Mouse (Mus musculus) stomach, embryonic 16.5 days (tissue): Measurements from ENCODE around the gene Bex4. TPM values are rescaled to one million over a fixed set of nuclear protein-coding genes. Genes with fewer than 3 reads are reported as not detected.

Experiments
- ATAC-seq: fragments of 200-750 bp; cut with Nextera tagmentation; 2 replicates; pipeline ENCODE4 v1.8.0; 2017; ENCODE audit warnings: moderate number of reproducible peaks, moderate TSS enrichment; ENCODE audit not compliant: insufficient read depth, low FRiP score
- H3K27ac ChIP-seq: fragments of 300-500 bp; sonication (generic); 2 replicates; pipeline ENCODE4 v1.5.1; 2014; ENCODE audit warnings: low read length
- H3K27me3 ChIP-seq: fragments of 300-500 bp; sonication (generic); 2 replicates; pipeline ENCODE4 v1.6.1; 2014; ENCODE audit warnings: low read length, control low read depth, mixed read lengths; ENCODE audit not compliant: control insufficient read depth, insufficient read depth
- H3K36me3 ChIP-seq: fragments of 300-500 bp; sonication (generic); 2 replicates; pipeline ENCODE4 v1.6.1; 2014; ENCODE audit warnings: low read length; ENCODE audit not compliant: control insufficient read depth, insufficient read depth
- H3K4me1 ChIP-seq: fragments of 300-500 bp; sonication (generic); 2 replicates; pipeline ENCODE4 v1.6.1; 2014; ENCODE audit warnings: low read length, control low read depth, mixed read lengths; ENCODE audit not compliant: control insufficient read depth, insufficient read depth
- H3K4me2 ChIP-seq: fragments of 300-500 bp; sonication (generic); 2 replicates; pipeline ENCODE4 v1.6.1; 2014; ENCODE audit warnings: low read depth, low read length, mixed read lengths
- H3K4me3 ChIP-seq: fragments of 300-500 bp; sonication (generic); replicated peaks from 2 replicates; pipeline ENCODE4 v1.5.1; 2014; ENCODE audit warnings: mild to moderate bottlenecking, low read length
- H3K9ac ChIP-seq: fragments of 300-500 bp; sonication (generic); 2 replicates; pipeline ENCODE4 v1.6.1; 2014; ENCODE audit warnings: low read length
- H3K9me3 ChIP-seq: fragments of 300-500 bp; sonication (generic); replicated peaks from 2 replicates; pipeline ENCODE4 v1.6.1; 2016; ENCODE audit warnings: low read length, control low read depth; ENCODE audit not compliant: control insufficient read depth
- whole genome bisulfite sequencing: fragments of 180-500 bp; shearing (Covaris S2); extraction: QIAGEN DNeasy Blood & Tissue Kit; methylation state at CpG from one replicate; pipeline ENCODE4 v1.1.7; 2014; 5-methylcytosine and 5-hydroxymethylcytosine counted together
- microRNA-seq: library from miRNA; unstranded; fragments of <30 nt; microRNA quantifications from one replicate; pipeline ENCODE4, GENCODE M21; 2016
- polyA plus RNA-seq: library from polyadenylated mRNA; unstranded; fragments of >200 nt; fragmentation: Nextera tagmentation; extraction: Ambion mirVana; gene quantifications from 2 replicates; pipeline ENCODE4 v1.2.1, GENCODE M21; 2015

The Bex4 gene
- polyA plus RNA-seq, 1 experiment from 2014 or later = 103 TPM

DNA sequence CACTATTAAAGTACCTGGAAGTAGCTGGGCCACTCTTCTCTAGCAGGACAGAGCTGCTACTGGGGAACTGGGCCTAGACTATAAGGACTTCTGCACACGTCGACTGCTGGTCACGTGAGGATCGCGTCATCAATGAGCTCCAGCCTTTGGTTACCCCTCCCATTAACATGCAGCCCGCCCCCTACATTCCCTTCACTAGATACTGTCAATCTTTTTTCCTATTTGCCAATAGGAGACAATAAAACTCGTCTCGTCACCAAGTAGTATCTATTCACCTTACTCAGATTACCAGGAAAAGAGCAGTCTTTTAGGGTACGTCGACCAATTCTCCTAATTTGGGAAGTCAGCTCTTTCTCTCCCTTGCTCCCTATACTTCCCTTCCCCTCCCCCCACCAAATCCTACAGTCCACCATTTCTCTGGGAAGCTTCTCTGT is 33.3 kb downstream of the Bex4 start, which contains the start of gene Tceal8:
TSS of gene Tceal8 (minus strand) at position 225 of the 434 bp plus-strand sequence.
- Histone ChIP-seq H3K36me3 (no peaks in the 10 kb centered on the region), H3K9ac (peak within 1 kb of the TSS; percentile 82), H3K4me3 (peak within 1 kb of the TSS; percentile 66), H3K9me3 (no peaks in the 10 kb centered on the region), H3K4me1 (no peaks in the 10 kb centered on the region), H3K4me2 (peak within 1 kb of the TSS; percentile 50), H3K27ac (peak within 1 kb of the TSS; percentile 95), H3K27me3 (no peaks in the 10 kb centered on the region)
- ATAC-seq = peak; percentile 97
- WGBS = 15% methylated on average over 10 of the region's 10 CpGs

DNA sequence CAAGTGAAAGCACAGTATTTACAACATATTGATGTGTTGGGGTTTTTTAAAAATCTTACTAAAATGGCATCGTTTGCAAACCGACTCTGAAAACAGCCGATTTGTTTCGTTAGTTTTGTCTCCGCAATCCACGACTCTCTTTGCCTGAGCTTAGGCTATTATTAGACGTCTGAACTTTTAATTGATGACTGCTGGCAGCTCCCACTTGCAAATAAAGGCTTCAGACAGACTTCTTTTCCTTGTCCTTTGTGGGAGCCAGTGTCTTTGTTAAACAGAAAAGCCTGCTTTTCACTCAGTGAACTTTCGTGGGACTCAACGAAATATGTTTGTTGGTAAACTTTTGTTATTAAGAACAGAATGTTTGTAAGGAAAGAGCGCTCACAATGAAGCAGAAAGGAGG is 34.0 kb downstream of the Bex4 start:
- Histone ChIP-seq H3K9ac (peak overlapping the region; percentile 37), H3K4me1 (no peaks in the 10 kb centered on the region), H3K27ac (no peak overlapping the region; the same call in 1 of the 2 replicates), H3K4me2 (peak overlapping the region; percentile 49), H3K27me3 (no peaks in the 10 kb centered on the region), H3K9me3 (no peaks in the 10 kb centered on the region), H3K4me3 (peak overlapping the region; percentile 66), H3K36me3 (no peaks in the 10 kb centered on the region)
- WGBS = 25% methylated on average over 10 of the region's 10 CpGs
- ATAC-seq = no peak

DNA sequence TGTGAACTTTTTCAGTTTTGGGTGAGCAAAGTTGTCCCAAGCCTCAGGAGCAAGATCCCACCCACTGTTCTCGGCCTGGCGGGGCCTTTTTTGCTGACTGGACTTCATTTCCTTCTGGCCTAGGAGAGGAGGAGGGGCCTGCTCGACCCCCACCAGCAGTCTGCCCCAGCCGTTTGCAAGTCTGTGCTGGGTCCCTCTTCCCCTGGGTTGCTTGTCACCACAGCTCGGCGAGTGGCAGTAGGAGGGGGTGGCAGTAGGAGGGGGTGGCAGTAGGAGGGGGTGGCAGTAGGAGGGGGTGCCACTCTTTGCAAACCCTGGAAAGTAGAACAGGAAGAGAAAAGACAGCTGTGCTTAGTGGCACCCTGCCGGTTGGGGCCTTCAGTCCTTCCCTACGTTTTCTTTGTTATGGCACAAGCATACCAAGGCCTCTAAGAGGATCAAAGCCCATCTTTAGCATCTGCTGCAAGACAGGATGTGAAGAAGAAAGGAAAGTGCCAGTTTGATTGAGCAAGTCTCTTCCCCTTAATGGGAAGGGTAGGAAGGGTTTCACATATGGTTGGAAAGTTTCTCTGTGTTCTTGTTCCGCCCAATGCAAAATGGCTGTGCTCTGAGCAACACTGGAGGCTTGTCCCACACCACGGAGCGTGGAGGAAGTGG is 42.2 kb downstream of the Bex4 start:
- H3K36me3 ChIP-seq = no peaks in the 10 kb centered on the region
- no peak overlapping the region for H3K9ac ChIP-seq
- 31% methylated on average over 11 of the region's 11 CpGs for WGBS
- ATAC-seq = no peak
- H3K27me3 ChIP-seq = no peaks in the 10 kb centered on the region
- no peaks in the 10 kb centered on the region for H3K4me1 ChIP-seq
- H3K27ac ChIP-seq = no peak overlapping the region
- H3K4me2 ChIP-seq = no peak overlapping the region
- no peak overlapping the region for H3K4me3 ChIP-seq
- H3K9me3 ChIP-seq = no peaks in the 10 kb centered on the region

DNA sequence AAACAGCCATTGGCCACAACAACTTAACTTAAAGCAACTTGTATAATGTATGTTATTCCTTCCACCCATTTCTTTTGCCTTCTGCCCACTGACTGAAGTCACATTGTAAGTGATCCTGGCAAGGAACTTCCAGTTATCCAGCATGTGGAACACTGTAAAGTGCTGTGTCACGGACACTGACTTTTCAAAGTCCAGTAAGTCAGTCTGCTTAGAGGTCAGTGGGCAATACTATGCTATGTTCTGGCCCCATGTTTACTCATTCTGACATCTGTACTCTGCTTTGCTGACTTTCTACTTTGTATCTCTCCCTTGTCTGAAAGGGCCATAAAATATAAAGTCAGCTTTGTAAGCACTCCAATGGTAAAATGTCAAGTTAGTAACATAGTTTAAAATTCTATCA is 44.3 kb downstream of the Bex4 start:
- ATAC-seq = no peak
- Histone ChIP-seq H3K4me1 (no peaks in the 10 kb centered on the region), H3K27ac (no peak overlapping the region), H3K27me3 (no peaks in the 10 kb centered on the region), H3K4me2 (no peak overlapping the region), H3K9ac (no peak overlapping the region), H3K36me3 (no peaks in the 10 kb centered on the region), H3K4me3 (no peak overlapping the region), H3K9me3 (no peaks in the 10 kb centered on the region)
- 73% methylated on average over 1 of the region's 1 CpGs for WGBS

Small RNA genes lying within 50 kb of the gene (microRNA-seq; reads per million reads assigned to microRNA genes)
- gene Mir6383 = not detected

Other genes with a start within 250 kb of the Bex4 start
- 45.1 and 55.0 TPM in 2 replicates for gene Arxes2, start 145.2 kb upstream of the Bex4 start, polyA plus RNA-seq
- 22.1 and 26.9 TPM in 2 replicates for gene Arxes1, start 105.6 kb upstream of the Bex4 start, polyA plus RNA-seq
- gene Bex2, start 70.8 kb upstream of the Bex4 start, polyA plus RNA-seq = 80.4 and 92.3 TPM in 2 replicates
- gene Nxf3, start 53.7 kb upstream of the Bex4 start, polyA plus RNA-seq = not detected in 2 replicates
- 173 and 201 TPM in 2 replicates for gene Tceal8, start 33.3 kb downstream of the Bex4 start, polyA plus RNA-seq
- 4.7 and 7.0 TPM in 2 replicates for gene Tceal5, start 64.9 kb downstream of the Bex4 start, polyA plus RNA-seq
- gene Tceal7, start 75.8 kb downstream of the Bex4 start, polyA plus RNA-seq = 2.9 and 94.6 TPM in 2 replicates
- 54.8 and 84.5 TPM in 2 replicates for gene Bex1, start 76.5 kb downstream of the Bex4 start, polyA plus RNA-seq
- gene Tceal9, start 106.1 kb downstream of the Bex4 start, polyA plus RNA-seq = 495 and 546 TPM in 2 replicates
- gene Bex3, start 131.3 kb downstream of the Bex4 start, polyA plus RNA-seq = 306 and 333 TPM in 2 replicates